Mouse (Mus musculus): ENCODE data around the gene Fam71a.

Gene Fam71a

DNA sequence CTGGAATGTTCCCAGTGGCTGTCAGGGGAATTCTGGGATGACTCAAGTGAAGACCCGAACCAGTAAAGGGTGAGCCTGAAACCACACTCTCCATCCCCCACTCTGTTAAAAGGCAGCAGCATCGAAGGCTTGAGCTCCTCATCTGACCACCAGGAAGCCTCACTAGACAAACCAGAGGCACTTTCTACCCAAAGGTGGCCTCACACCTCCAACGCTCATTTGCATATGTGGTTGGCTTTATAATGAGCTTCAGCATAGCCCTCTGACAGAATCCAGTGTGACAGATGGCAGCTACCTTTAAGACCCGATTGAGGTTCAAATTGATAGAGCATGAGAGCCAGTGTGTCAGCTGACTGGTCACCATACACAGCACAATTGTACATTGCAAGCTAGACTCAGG is 40.3 kb downstream of the Fam71a start:
- no peak for DNase-seq (ENCODE audit: low read depth, low spot score)

GRCm38 (mm10) chr1:191123696-191124095 is 40.9 kb downstream of the Fam71a start:
- DNase-seq (ENCODE audit: low read depth, low spot score): no peak

GRCm38 (mm10) chr1:191122744-191123143 is 41.9 kb downstream of the Fam71a start:
- no peak for DNase-seq (ENCODE audit: low read depth, low spot score)

GRCm38 (mm10) chr1:191115514-191116238 is 48.9 kb downstream of the Fam71a start:
- no peak for DNase-seq (ENCODE audit: low read depth, low spot score)

- DNase-seq (ENCODE audit: low read depth, low spot score): no peak
These were observed 49.7 kb downstream of the Fam71a start for GRCm38 (mm10) chr1:191114868-191115267.

Data from CD4-positive, CD25-positive, alpha-beta regulatory T cell, adult 2 months (primary cell).